10 mouse cellular contexts compared by ENCODE assay signal in genomic region chr15:27503221-27503620, GRCm38 (mm10). TPM values are rescaled to one million over a fixed set of nuclear protein-coding genes. Genes with fewer than 3 reads are reported as not detected.
DNase-seq lines count a peak whose midpoint lies in the region.
"Had no signal": no experiment of that assay in that cellular context is flagged by ENCODE, and none has a peak within 500 bp of the region (broad histone marks: within the 10 kb centered on the region; RNA-seq: fewer than 3 reads in every experiment).

No protein-coding gene starts in this region.

- peak; percentile 30 for DNase-seq in adrenal gland, postnatal 14 days
- no peak for DNase-seq in adrenal gland, adult 8-10 months
- peak; percentile 46 for DNase-seq in layer of hippocampus, adult 11-12 months (ENCODE audit: low spot score)
- DNase-seq in layer of hippocampus, postnatal 10 days (ENCODE audit: low spot score in 2 of 2) = no peak
- peak; percentile 57 to 60 for DNase-seq in left cerebral cortex, adult 18-20 months (ENCODE audit: low spot score in 2 of 2)
- peak; percentile 51 to 54 for DNase-seq in right cerebral cortex, adult 2 months (ENCODE audit: low spot score in 2 of 2)
- no peak for DNase-seq in thymus, postnatal 14 days
- no peak for DNase-seq in testis, postnatal 14 days (ENCODE audit: low spot score)
- DNase-seq: layer of hippocampus, postnatal 36 days; spleen, adult 18-20 months had no signal

RNA-seq across cellular contexts. Expression of gene Ank, which starts 36.7 kb away (rescaled TPM):
- 30.2 and 34.6 TPM in 2 replicates for total RNA-seq in adrenal gland, postnatal 14 days (2021)
- total RNA-seq in adrenal gland, adult 8-10 months (2022) = 10 to 100 TPM; 38.2 to 68.7 (median 50.9) TPM
- total RNA-seq in layer of hippocampus, postnatal 10 days (2021) = 100 to 1,000 TPM; 124 to 138 TPM
- total RNA-seq in left cerebral cortex, adult 18-20 months (2021) = 100 to 1,000 TPM; 185 to 192 TPM

Comparison
In these comparisons a context has a peak if more than half of its experiments do, and no peak if none do; other contexts are left out.
1. DNase-seq: peak in adrenal gland, postnatal 14 days (single experiment), layer of hippocampus, adult 11-12 months (single experiment), left cerebral cortex, adult 18-20 months (2 of 2) and right cerebral cortex, adult 2 months (2 of 2); none in adrenal gland, adult 8-10 months (single experiment), layer of hippocampus, postnatal 10 days (0 of 2), thymus, postnatal 14 days (single experiment) and testis, postnatal 14 days (single experiment).